Mouse (Mus musculus): ENCODE measurements around the gene Ankrd28.

- no peak for TF ChIP-seq EP300 (optimal IDR thresholded peaks at IDR 0.05)
- TF ChIP-seq CTCF (IDR thresholded peaks at IDR 0.05; ENCODE audit: low read depth): no peak
These were observed 13.1 kb upstream of the Ankrd28 start for GRCm38 (mm10) chr14:31843571-31843970.
